Mouse (Mus musculus) forebrain, embryonic 13.5 days (tissue): Measurements from ENCODE around the gene Tnni2. TPM values are rescaled to one million over a fixed set of nuclear protein-coding genes. Genes with fewer than 3 reads are reported as not detected.

Experiments
- ATAC-seq: fragments of 200-750 bp; cut with Nextera tagmentation; 2 replicates; pipeline ENCODE4 v1.8.0; 2017
- H3K27ac ChIP-seq: fragments of 300-500 bp; sonication (generic); 2 replicates; pipeline ENCODE4 v1.5.1; 2015; ENCODE audit warnings: inconsistent platforms, mild to moderate bottlenecking, moderate library complexity
- H3K27me3 ChIP-seq: fragments of 300-500 bp; sonication (generic); 2 replicates; pipeline ENCODE4 v1.6.1; 2015; ENCODE audit warnings: mild to moderate bottlenecking, inconsistent platforms
- H3K36me3 ChIP-seq: fragments of 300-500 bp; sonication (generic); 2 replicates; pipeline ENCODE4 v1.6.1; 2015; ENCODE audit warnings: mild to moderate bottlenecking, inconsistent platforms; ENCODE audit not compliant: poor library complexity, severe bottlenecking
- H3K4me1 ChIP-seq: fragments of 300-500 bp; sonication (generic); 2 replicates; pipeline ENCODE4 v1.6.1; 2015; ENCODE audit warnings: inconsistent platforms
- H3K4me2 ChIP-seq: fragments of 300-500 bp; sonication (generic); 2 replicates; pipeline ENCODE4 v1.6.1; 2015; ENCODE audit warnings: inconsistent platforms, mild to moderate bottlenecking, moderate library complexity
- H3K4me3 ChIP-seq: fragments of 300-500 bp; sonication (generic); 2 replicates; pipeline ENCODE4 v1.5.1; 2015; ENCODE audit warnings: mild to moderate bottlenecking, inconsistent platforms
- H3K9ac ChIP-seq: fragments of 300-500 bp; sonication (generic); 2 replicates; pipeline ENCODE4 v1.6.1; 2015; ENCODE audit warnings: mild to moderate bottlenecking, inconsistent platforms
- H3K9me3 ChIP-seq: fragments of 300-500 bp; sonication (generic); replicated peaks from 2 replicates; pipeline ENCODE4 v1.6.1; 2016; ENCODE audit warnings: inconsistent platforms
- WGBS: fragments of 180-500 bp; shearing (Covaris S2); methylation state at CpG from one replicate; pipeline ENCODE4 v1.1.7; 2015; 5-methylcytosine and 5-hydroxymethylcytosine counted together
- polyA plus RNA-seq: library from polyadenylated mRNA; unstranded; fragments of >200 nt; fragmentation: Nextera tagmentation; extraction: Ambion mirVana; gene quantifications from 2 replicates; pipeline ENCODE4 v1.2.1, GENCODE M21; 2015

Gene Tnni2
- polyA plus RNA-seq, 1 experiment from 2014 or later = 0.61 TPM

DNA sequence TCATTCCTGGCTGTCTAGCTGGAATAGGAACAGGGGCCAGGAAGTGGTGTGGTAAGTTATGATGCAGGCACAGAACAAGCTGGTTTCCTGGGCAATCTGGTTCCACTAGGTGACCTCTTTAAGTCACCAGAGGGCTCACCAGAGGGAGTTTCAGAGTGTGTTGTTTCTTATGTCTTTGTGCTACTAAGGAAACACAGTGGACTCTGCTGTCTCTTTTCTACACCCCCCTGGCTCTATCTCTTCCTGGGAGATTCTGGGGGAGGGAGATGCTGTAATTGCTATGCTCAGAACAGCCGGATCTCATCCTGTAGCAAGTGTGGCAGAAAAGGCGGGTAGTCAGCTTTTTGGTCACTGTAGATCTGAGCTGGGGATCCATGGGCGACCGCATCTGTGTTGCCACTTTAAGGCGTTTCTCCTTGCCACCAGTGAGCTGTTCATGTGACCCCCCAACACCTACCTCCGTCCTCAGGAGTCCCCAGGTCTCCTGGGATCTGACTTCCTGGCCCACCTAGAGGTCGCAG, 28.6 kb downstream of the Tnni2 start:
- no peak overlapping the region for H3K9ac ChIP-seq
- peaks cover 23% of the 10 kb centered on the region for H3K4me1 ChIP-seq
- no peak overlapping the region for H3K4me2 ChIP-seq
- H3K27ac ChIP-seq = no peak overlapping the region
- WGBS = 88% methylated on average over 7 of the region's 7 CpGs
- H3K27me3 ChIP-seq = no peaks in the 10 kb centered on the region
- no peak overlapping the region for H3K4me3 ChIP-seq
- H3K9me3 ChIP-seq = no peaks in the 10 kb centered on the region
- no peaks in the 10 kb centered on the region for H3K36me3 ChIP-seq
- ATAC-seq = no peak

DNA sequence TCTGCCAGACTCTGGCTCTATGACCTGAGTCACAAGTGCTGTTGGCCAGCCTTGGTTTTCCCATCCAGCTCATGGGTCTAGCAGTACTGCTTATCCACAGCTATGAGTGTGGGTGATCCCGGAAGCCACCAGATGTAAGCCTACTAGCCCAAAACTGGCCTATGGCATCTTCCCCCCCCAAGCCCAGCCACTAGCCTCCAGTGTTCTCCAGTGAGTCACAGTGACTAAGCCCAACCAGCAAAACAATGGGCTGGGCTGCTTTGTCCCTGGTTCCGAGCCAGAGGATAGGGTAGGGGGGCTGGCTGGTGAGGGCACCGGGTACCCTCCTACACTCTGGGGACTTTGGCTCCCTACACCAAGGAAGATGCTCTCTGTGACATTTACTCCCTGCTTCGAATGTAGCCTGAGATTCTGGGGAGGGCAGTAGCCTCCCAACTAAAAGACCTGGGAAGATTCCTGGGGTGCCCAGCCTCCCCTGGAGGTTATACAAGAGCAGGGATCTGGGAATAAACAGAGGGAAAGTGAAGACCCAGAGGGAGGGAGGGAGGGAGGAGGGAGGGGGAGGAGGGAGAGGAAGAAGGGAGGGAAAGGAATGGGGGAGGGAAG, 29.3 kb downstream of the Tnni2 start:
- WGBS = 29% methylated on average over 4 of the region's 4 CpGs
- no peaks in the 10 kb centered on the region for H3K27me3 ChIP-seq
- peaks cover 23% of the 10 kb centered on the region for H3K4me1 ChIP-seq
- no peak overlapping the region for H3K4me2 ChIP-seq
- no peak for ATAC-seq
- H3K4me3 ChIP-seq = no peak overlapping the region
- no peaks in the 10 kb centered on the region for H3K36me3 ChIP-seq
- no peaks in the 10 kb centered on the region for H3K9me3 ChIP-seq
- H3K27ac ChIP-seq = no peak overlapping the region
- no peak overlapping the region for H3K9ac ChIP-seq

DNA sequence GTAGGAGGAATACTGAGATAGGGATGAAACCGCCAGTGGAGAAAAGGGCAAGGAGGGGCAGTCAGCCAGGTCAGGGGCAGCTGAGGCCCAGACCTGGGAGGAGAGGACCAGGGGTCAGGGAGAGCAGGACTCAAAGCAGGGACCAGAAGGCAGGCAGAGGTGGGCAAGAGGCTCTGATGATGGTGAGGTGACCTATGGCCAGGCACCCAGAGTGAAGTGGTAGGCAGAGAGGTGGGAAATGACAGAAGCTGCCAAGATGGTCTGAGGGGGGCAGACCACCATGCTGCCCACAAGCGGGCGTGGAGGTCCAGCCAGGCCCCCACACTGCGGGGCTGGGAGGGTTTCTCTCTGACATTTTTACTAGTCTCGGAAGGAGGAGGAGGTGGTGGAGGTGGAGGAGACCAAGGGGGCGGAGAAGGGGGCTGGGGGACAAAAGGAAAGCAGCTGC, 29.8 kb downstream of the Tnni2 start:
- H3K4me3 ChIP-seq = no peak overlapping the region
- H3K4me2 ChIP-seq = no peak overlapping the region
- H3K27ac ChIP-seq = no peak overlapping the region
- WGBS = 38% methylated on average over 6 of the region's 6 CpGs
- no peaks in the 10 kb centered on the region for H3K27me3 ChIP-seq
- ATAC-seq = no peak
- peaks cover 23% of the 10 kb centered on the region for H3K4me1 ChIP-seq
- H3K9me3 ChIP-seq = no peaks in the 10 kb centered on the region
- H3K9ac ChIP-seq = peak overlapping the region; percentile 14; the same call in 1 of the 2 replicates
- H3K36me3 ChIP-seq = no peaks in the 10 kb centered on the region

DNA sequence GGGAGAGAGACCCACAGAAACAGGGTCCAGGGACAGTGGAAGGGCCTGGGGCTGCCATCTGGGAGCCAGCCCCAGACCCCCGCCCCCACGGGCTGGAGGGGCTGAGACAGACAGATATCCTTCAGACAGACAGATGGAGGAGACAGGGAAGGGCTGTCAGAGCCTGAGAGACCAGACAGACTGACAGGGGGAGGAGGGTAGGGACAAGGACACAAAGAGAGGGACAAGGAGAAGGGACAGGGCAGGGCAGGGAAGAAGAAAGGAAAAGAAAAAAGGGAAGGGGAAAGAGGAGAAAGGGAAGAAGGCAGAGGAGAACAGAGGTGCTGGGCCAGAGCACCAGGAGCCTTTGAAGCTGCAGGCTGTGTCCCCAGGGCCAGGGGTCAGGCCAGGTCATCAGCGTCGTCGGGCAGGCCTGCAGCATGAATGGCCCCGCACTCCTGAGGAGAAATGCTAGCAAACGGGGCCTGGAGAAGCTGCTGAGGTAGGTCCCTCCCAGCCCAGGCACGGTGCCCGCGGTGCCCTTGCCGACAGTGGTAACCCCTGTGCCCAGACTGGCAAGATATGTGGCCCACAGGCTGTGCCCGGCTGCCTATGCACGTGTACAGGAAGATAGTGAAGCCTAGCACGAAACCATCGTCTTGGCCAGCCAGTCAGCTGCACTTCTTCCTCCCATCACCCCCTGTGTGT, 30.4 kb downstream of the Tnni2 start:
- H3K9ac ChIP-seq = peak overlapping the region; percentile 14
- H3K36me3 ChIP-seq = no peaks in the 10 kb centered on the region
- no peak overlapping the region for H3K4me2 ChIP-seq
- 0 out of 2 replicates have a peak overlapping the region, but pooled peaks have one; percentile 19 for H3K27ac ChIP-seq
- no peak overlapping the region for H3K4me3 ChIP-seq
- peaks cover 23% of the 10 kb centered on the region for H3K4me1 ChIP-seq
- 41% methylated on average over 15 of the region's 15 CpGs for WGBS
- no peaks in the 10 kb centered on the region for H3K9me3 ChIP-seq
- no peak for ATAC-seq
- no peaks in the 10 kb centered on the region for H3K27me3 ChIP-seq

DNA sequence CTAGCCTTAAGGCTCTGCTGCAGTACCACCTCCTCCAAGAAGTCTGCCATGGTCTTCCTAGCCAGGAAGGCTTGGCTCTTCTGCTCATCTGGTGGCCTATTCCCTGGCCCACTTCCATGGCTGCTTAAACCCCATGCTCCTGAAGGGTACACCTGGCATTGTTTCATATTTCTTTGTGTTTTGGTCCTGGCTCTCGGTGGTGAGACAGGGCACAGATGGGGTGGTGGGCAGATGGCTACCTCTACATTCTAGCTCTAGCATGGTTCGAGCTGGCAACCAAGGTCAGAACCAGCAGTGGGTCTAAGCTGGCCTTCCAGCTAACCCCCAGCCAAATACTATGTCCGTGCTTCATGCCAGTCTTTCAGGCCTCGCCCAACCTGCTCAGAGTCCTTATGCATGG, 31.3 kb downstream of the Tnni2 start:
- H3K27ac ChIP-seq = no peak overlapping the region
- peaks cover 23% of the 10 kb centered on the region for H3K4me1 ChIP-seq
- no peak overlapping the region for H3K9ac ChIP-seq
- WGBS = 87% methylated on average over 4 of the region's 4 CpGs
- H3K9me3 ChIP-seq = no peaks in the 10 kb centered on the region
- no peak overlapping the region for H3K4me3 ChIP-seq
- no peaks in the 10 kb centered on the region for H3K27me3 ChIP-seq
- H3K4me2 ChIP-seq = no peak overlapping the region
- ATAC-seq = no peak
- no peaks in the 10 kb centered on the region for H3K36me3 ChIP-seq

DNA sequence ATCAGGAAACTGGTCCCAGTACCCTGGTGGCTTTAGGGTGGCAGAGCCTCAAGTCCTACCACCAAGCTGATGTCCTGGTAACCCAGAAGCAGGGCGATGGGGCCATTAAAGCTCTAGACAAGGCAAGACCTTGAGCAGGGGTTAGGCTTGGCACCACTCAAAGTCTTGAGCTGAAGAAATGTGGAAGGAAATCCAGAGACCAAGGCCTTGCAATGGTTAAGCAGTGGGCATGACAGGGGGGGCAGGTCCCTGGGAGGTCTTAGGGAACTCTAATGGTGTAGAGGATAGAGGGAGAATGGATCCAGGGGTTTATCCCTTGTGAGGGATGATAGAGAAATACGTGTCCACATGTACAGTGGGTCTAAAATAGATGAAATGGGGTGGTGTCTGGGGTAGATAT, 31.9 kb downstream of the Tnni2 start:
- no peak overlapping the region for H3K9ac ChIP-seq
- no peaks in the 10 kb centered on the region for H3K9me3 ChIP-seq
- H3K4me1 ChIP-seq = peaks cover 23% of the 10 kb centered on the region
- H3K4me3 ChIP-seq = no peak overlapping the region
- no peak overlapping the region for H3K27ac ChIP-seq
- no peak overlapping the region for H3K4me2 ChIP-seq
- ATAC-seq = no peak
- WGBS = 77% methylated on average over 2 of the region's 2 CpGs
- no peaks in the 10 kb centered on the region for H3K27me3 ChIP-seq
- no peaks in the 10 kb centered on the region for H3K36me3 ChIP-seq

DNA sequence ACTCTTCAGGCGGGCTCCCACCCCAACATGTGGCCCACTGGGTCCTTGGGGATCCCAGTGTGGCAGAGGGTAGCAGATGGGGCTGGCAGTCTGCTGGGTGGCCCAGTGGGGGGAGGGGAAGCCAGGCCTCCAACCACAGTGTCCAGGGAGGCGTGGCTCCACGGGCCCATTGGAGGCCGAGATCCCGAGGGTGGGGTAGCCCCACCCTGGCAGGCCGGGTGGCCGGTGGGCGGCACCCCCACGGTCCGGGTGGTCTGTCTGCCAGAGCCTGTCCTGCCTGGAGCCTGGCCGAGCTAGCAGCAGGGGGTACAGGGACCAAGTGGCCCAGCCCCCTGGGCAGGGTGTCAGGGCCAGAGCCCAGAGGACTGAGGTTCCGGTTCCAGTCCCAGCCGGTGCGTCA, 33.2 kb downstream of the Tnni2 start:
- Histone ChIP-seq H3K4me2 (no peak overlapping the region), H3K27ac (no peak overlapping the region), H3K4me1 (peaks cover 23% of the 10 kb centered on the region), H3K27me3 (no peaks in the 10 kb centered on the region), H3K4me3 (no peak overlapping the region), H3K9me3 (no peaks in the 10 kb centered on the region), H3K36me3 (no peaks in the 10 kb centered on the region), H3K9ac (no peak overlapping the region)
- ATAC-seq = no peak
- 85% methylated on average over 14 of the region's 14 CpGs for WGBS

DNA sequence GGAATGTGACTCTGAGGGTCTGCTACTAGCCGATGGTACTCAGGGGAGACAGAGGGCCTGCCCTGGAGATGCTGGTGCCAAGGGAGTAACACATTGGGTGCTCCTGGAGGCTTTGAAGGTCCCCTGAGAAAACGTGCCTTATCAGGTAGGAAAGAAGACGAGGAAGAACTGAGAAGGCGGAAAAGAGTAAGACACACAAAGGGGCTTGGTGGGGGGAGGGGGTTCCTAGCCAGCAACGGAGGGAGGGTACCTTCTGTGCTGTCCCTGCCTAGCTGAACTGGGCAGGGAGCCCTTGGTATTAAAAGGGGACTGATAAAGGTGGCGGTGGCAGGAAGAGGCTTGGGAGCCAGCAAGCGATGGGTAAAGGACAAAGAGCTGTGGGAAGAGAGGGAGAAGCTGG, 34.0 kb downstream of the Tnni2 start:
- Histone ChIP-seq H3K4me1 (peaks cover 20% of the 10 kb centered on the region), H3K36me3 (no peaks in the 10 kb centered on the region), H3K27me3 (no peaks in the 10 kb centered on the region), H3K4me3 (no peak overlapping the region), H3K9ac (no peak overlapping the region), H3K27ac (no peak overlapping the region), H3K9me3 (no peaks in the 10 kb centered on the region), H3K4me2 (no peak overlapping the region)
- WGBS = 65% methylated on average over 7 of the region's 7 CpGs
- ATAC-seq = no peak

DNA sequence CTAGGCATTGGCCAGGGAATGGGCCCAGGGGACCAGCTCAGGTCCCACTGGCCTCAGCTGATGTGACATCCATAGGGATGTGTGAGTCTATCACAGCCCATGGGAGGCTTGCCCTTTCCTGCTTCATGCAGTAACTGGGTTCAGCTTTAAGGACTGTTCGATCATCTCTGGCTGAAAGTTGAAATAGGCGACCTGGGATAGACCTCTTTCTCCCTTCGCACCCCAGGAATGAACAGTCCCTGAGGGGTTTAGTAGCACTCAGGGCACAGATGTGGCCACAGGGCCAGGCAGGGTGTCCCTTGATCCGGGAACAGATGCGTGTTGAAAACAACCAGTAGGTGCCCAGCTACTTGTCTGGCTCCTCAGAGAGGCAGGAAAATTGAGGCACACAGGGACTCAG, 34.7 kb downstream of the Tnni2 start:
- WGBS = 84% methylated on average over 5 of the region's 5 CpGs

DNA sequence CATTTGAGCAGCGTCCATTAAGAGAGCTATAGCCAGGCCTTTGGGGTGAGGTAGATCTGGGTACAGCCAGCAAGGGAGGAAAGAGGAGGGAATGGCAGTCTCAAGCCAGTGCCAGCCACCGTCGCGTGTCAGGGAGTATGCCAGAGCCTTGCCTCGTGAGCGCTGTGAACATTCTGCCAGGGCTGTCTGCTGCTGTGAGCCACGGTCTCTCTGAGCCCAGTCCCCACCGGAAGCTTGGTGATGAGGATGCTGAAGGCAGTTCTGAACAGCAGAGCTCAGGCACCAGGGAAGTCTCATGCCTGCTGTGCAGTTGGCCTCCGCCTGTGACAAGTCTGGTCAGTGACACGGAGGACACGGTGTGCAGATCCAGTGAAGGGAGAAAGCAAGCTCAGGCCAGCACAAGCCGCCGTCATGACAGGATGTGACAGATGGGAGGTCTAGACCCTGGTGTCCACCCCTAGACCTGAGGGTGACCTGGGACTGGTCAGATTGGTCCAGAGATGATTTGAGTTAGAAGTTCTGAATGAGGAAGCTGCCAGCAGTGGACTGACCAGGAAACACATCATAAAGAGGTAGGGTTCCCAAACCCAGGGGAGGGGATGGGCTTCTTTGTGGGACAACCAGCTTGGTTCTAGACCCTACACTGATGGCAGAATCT, 35.3 kb downstream of the Tnni2 start:
- no peak overlapping the region for H3K9ac ChIP-seq
- H3K27me3 ChIP-seq = no peaks in the 10 kb centered on the region
- H3K4me1 ChIP-seq = peaks cover 15% of the 10 kb centered on the region
- H3K27ac ChIP-seq = no peak overlapping the region
- H3K36me3 ChIP-seq = no peaks in the 10 kb centered on the region
- H3K9me3 ChIP-seq = no peaks in the 10 kb centered on the region
- 84% methylated on average over 13 of the region's 13 CpGs for WGBS
- ATAC-seq = no peak
- no peak overlapping the region for H3K4me3 ChIP-seq
- no peak overlapping the region for H3K4me2 ChIP-seq

More for the DNA sequence above, 34.7 kb downstream of the Tnni2 start:
- H3K4me3 ChIP-seq = no peak overlapping the region
- H3K27me3 ChIP-seq = no peaks in the 10 kb centered on the region
- no peak overlapping the region for H3K27ac ChIP-seq
- no peaks in the 10 kb centered on the region for H3K9me3 ChIP-seq
- no peak overlapping the region for H3K4me2 ChIP-seq
- no peaks in the 10 kb centered on the region for H3K36me3 ChIP-seq
- ATAC-seq = no peak
- H3K4me1 ChIP-seq = peaks cover 15% of the 10 kb centered on the region
- no peak overlapping the region for H3K9ac ChIP-seq

DNA sequence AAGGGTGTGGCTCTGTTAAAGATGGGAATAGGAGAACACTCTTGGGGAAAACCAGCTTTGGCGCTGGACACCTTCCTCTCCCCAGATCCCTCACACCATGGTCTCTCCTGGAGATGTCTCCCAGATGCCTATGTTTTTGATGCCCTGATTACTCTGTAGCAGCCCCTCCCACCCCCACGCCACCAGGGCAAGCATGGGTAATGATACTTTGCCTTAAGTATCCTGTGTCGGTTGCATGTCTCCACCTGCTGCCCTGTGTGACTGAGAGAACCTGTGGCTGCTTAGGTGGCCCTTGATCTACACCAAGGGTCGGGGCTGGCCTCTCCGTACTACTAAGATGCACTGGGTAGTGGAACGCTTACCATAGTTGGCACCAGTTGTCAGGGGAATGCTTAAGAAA, 36.4 kb downstream of the Tnni2 start:
- no peaks in the 10 kb centered on the region for H3K9me3 ChIP-seq
- peaks cover 18% of the 10 kb centered on the region for H3K4me1 ChIP-seq
- no peaks in the 10 kb centered on the region for H3K36me3 ChIP-seq
- WGBS = 92% methylated on average over 6 of the region's 6 CpGs
- ATAC-seq = no peak
- H3K27ac ChIP-seq = no peak overlapping the region
- no peak overlapping the region for H3K4me2 ChIP-seq
- H3K27me3 ChIP-seq = no peaks in the 10 kb centered on the region
- no peak overlapping the region for H3K9ac ChIP-seq
- H3K4me3 ChIP-seq = no peak overlapping the region

DNA sequence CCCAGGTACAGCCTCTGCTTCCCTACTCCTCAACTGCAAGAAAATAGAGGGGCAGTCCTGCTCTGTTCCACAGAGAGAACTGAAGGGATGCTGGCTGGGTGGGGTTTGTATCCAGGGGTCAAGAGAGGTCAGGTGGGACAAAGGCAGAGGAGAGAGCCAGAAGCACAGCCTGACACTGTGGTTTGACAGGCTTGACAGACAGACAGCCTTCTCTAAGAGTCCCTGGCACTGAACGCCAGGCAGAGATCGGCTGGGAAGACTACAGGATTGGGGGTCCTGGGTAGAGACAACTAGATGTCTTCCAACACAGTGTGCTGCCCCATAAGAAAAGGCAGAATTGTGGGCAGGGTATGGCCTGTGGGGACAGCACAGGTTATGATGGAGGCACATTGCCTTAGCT, 37.0 kb downstream of the Tnni2 start:
- H3K9me3 ChIP-seq = no peaks in the 10 kb centered on the region
- no peak overlapping the region for H3K4me2 ChIP-seq
- ATAC-seq = no peak
- no peaks in the 10 kb centered on the region for H3K27me3 ChIP-seq
- 63% methylated on average over 2 of the region's 2 CpGs for WGBS
- H3K27ac ChIP-seq = no peak overlapping the region
- no peaks in the 10 kb centered on the region for H3K36me3 ChIP-seq
- H3K4me1 ChIP-seq = peaks cover 23% of the 10 kb centered on the region
- H3K9ac ChIP-seq = no peak overlapping the region
- H3K4me3 ChIP-seq = no peak overlapping the region
